Mouse (Mus musculus) cerebellum, adult 8-10 months (tissue): ENCODE measurements around the gene Vps53.
"Not testable (repeated sequence)": the region's sequence is repeated elsewhere in the genome, so short reads cannot be mapped to it uniquely, and the experiment has no call there.

Experiments used
- DNase-seq: peaks from one replicate; pipeline ENCODE4 v3.0.0; 2022

Vps53 gene

GRCm38 (mm10) chr11:76179495-76180145, at the start of gene Vps53, which contains the start of gene Fam57a:
Gene Vps53, minus strand, starts transcription at chr11:76179647.
Gene Fam57a, plus strand, starts transcription at chr11:76179671.
- DNase-seq = peak; percentile 87

- DNase-seq = no peak
Measured at GRCm38 (mm10) chr11:76225051-76225450, 45.6 kb upstream of the Vps53 start.

DNA sequence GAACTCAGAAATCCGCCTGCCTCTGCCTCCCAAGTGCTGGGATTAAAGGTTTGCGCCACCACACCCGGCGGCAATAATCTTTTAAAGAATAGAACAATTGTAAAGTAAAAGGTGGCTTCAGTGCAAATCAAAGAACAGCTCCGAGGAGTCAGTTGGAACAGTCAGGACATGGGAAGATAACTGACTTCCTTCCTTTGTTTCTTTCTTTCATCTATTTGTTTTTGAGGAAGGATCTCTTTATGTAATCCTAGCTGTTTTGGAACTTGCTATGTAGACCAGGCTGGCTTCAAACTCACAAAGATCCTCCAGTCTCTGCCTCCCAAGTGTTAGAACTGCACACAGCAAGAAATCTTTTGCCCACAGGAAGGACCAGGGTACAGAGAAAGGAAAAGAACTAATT, 45.2 kb upstream of the Vps53 start:
- no peak for DNase-seq

GRCm38 (mm10) chr11:76217390-76217800, 37.9 kb upstream of the Vps53 start, which contains the start of the genes Dbil5 and Gemin4:
Gene Dbil5, plus strand, starts transcription at chr11:76217608.
Gene Gemin4, minus strand, starts transcription at chr11:76217664.
- DNase-seq = peak; percentile 95

DNA sequence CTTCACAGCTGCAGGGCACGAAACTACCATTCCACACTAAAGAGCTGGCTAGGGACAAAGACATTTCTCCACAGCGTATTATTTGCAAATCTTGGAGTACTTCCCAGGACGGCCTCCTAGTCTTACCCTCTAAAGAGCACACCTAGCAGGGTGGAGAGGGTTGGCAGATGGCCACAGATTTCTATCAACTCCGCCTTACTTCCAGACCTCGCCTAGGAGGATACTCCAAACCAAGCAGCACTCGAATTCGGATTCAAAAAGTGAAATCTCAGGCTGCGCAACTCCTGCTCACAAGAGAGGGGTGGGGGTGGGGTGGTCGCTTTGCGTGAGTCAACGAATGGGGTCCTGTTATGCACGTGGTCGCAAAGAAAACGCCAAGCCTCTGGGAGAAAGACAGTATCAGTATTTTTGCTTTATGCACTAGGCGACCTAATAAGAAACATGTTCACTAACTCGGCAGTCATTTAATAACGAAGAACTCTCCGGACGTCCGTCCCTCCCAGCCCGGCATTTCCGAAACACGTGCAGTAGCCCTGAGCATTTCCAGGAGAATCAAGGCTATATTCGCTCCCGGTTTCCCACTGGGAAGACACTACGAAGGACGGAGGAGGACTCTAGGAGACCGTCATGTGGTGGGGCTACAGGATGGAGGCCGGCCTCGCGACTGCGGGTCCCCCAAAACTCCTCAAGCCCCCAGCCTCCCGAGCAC, 37.4 kb upstream of the Vps53 start:
- no peak for DNase-seq

DNA sequence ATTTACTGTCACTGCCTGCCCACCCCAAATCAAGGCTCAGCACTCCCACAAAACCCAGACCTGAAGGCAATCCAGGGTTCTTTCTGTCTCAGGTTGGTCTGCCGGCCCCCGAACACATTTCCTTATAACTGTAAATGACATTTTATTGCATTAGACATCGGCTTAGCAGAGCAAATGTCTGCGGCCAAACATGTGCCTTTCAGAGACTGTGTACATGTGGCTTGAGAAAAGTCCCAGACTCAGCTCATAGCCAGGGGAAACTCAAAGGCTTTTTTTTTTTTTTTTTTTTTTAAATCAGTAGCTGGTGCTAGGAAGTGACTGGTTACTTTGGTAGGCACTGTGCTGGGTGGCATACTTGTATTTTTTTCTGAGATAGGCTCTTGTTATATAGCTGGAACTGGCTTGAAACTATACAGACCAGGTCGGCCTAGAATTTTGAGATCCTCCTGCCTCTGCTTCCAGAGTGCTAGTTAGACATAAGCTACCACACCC, 36.6 kb upstream of the Vps53 start:
- DNase-seq = no peak

GRCm38 (mm10) chr11:76215011-76215410, 35.6 kb upstream of the Vps53 start:
- DNase-seq = no peak

DNA sequence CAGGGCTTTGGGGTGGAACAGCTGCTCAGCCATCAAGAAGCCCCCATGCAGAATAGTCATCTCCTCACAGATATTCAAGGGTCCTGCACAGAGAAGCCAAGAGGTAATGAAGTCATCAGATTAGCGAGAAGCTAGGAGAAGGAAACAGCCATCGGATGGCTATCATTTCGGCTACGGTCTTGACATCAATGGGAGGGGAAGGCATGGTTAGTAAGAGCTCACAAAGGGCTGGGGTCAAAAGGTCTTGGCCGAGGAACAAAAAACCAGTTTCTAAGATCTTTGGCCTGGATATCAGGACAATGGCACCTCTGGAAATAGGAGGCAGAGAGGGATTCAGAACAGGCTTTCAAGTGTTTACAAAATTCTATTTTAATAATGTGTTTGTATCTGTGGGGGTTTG, 34.4 kb upstream of the Vps53 start:
- DNase-seq = no peak

DNA sequence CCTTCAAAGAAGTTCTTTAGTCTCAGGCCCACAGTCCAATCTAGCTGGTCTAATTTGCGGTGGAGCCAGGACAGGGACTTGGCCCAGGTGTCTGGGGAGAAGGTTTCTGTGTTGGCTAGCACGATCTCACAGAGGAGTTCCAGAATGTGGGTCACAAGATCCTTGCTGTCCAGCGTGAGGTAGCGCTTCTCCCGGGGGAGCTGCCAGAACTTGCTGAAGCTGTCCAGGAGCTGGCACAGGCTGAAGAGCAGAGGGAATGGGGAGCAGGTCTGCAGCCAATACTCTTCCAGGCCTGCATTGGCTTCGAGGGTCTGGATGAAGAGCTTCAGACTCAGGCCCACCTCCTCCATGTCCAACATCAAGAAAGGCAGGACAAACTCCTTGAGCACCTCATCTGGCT, 32.1 kb upstream of the Vps53 start:
- DNase-seq = not testable (repeated sequence)

DNA sequence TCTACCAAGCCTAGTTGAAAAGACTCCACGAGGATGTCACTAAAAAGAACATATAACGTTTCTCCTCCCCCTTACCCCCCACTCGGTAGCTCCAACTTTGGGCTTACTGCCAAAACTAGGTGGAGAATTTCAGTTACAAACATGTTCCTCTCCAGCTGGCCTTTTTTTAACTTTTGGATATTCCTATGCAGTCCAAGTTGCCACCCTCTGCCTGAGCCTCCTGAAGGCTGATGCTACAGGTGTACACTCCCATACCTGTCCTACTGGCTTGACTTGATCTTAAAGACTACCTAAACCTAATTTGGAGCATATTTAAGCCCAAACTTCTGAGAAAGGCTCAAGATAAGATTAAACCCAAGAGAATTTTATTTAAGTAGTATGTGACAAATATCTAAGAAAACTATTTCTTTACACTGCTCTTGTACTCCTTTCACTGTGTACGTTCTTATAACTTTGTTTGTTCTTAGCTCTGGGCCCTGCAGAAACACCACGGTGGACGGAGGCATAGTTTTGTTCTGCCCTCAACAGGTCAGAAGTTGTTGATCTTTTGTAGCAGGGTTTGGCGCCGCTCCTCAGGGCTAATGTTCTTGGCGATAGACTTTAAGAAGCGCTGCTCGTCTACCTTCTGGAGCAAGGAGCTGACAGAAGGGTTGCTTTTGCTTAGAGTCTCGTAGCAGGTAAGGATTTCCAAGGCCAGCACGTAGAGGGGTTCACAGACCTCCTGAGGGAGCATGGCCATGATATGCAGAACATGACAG, 31.0 kb upstream of the Vps53 start:
- no peak for DNase-seq

DNA sequence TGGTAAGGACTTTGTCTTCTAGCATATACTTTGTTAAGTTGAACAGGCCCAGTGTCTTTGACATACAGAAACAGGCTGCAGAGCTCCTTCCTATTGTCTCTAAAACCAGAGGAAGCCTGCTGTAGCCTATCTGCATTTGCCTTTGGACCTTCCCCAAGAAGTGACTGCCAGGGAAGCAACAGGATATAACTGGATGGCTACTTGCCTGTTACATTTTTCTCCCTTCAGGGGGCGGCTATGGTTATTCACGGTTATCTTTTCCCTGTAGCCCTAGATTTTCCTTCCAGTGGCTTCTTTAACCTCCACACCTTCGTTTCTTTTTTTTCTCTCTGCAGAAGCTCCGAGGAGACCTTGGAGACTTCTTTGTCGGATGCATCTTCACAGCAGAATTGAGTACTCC, 27.3 kb upstream of the Vps53 start:
- DNase-seq = no peak

GRCm38 (mm10) chr11:76201761-76202674, 22.6 kb upstream of the Vps53 start:
- peak; percentile 90 for DNase-seq

GRCm38 (mm10) chr11:76196977-76197469, 17.6 kb upstream of the Vps53 start:
- DNase-seq = no peak

DNA sequence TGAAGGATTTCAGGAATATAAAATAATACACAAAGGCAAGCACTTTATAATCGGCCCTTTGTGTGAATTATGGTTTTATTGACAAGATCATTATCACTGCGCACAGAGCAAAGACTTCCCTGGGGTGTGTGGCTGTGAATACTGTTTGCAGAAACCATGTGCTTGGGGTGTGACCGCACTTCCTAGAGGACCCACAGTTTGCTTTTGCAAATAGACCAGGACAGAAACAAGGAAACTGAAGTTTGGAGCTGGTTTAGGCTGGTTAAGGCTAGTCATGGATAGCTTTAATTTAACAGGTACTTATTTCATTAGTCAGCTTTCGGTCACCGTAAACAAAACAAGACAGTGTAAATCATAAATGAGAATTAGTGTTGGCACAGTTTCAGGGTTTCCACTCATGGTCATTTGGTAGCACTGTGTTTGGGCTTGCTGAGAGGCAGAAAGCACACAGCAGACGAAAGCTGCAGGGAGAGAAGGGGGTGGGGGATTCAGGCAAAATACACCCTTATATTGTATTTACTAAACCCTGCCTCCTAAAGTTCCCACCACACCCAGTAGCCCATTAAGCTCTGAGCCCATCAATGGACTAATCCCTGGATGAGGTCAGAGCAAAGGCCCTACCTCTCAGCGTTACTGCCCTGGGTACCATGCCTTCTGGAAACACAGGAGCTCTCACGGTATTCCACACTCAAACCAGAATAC, 17.0 kb upstream of the Vps53 start:
- DNase-seq = no peak

- DNase-seq = no peak
Measured at GRCm38 (mm10) chr11:76186908-76187307, 7.5 kb upstream of the Vps53 start.

- no peak for DNase-seq
Measured at GRCm38 (mm10) chr11:76183745-76184144, 4.3 kb upstream of the Vps53 start.

- no peak for DNase-seq
Measured at GRCm38 (mm10) chr11:76180146-76180540, 696 bp upstream of the Vps53 start.

DNA sequence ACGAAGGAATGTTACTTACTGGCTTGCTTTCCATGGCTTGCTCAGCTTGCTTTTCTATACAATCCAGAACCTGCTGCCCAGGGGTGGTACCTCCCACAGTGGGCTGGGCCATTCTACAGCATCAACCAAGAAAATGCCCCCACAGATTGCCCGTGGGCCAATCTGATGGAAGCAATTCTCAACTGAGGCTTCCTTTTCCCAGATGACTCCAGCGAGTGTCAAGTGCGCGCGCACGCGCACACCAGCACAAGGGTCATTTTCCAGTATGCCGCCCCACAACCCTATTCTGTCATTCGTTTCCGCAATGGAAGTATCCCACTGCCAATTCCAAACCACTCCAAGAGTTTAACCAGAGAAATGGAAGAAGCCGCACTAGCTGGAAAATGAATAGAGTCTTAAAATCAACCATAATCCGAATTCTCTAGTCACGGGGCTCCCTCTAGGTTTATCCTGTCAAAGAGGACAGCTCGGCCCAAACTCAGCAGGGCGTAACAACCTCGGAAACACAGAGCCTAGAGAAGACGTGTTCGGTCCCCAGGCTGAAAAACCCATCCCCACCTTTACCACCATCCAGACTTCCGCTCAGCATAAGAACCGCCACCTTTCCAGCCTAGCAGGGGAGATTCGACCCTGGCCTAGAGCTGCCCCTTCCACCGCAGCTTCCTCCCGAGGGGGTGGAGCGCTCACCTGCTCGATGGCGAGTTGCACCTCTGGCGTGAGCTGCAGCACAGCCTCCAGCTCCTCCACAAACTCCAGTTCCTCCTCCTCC, 537 bp downstream of the Vps53 start:
- no peak for DNase-seq

- peak; percentile 41 for DNase-seq
Measured at GRCm38 (mm10) chr11:76170207-76170606, 9.2 kb downstream of the Vps53 start.

GRCm38 (mm10) chr11:76168976-76169375, 10.5 kb downstream of the Vps53 start:
- peak; percentile 37 for DNase-seq
